ENCODE assay signal across 8 mouse cellular contexts in genomic region chr2:157571224-157571832, GRCm38 (mm10). TPM values are rescaled to one million over a fixed set of nuclear protein-coding genes. Genes with fewer than 3 reads are reported as not detected.
DNase-seq lines count a peak whose midpoint lies in the region; ATAC-seq lines count a peak whose summit lies in the region.

Gene Blcap (minus strand): TSS chr2:157571274.

- no peak within 1 kb of the TSS for H3K4me3 ChIP-seq in hindbrain, embryonic 10.5 days

- peak; percentile 34; the same call in 1 of the 2 replicates for ATAC-seq in frontal cortex, adult (ENCODE audit: low TSS enrichment)

- H3K4me1 ChIP-seq in hindbrain, embryonic 10.5 days (replicated peaks), result peaks cover 32% of the 10 kb centered on the region

- H3K27me3 ChIP-seq in hindbrain, embryonic 10.5 days (ENCODE audit: insufficient read depth, poor library complexity, severe bottlenecking), result no peaks in the 10 kb centered on the region; the same call in 1 of the 2 replicates

- H3K9me3 ChIP-seq in hindbrain, embryonic 10.5 days, result no peaks in the 10 kb centered on the region

- no peaks in the 10 kb centered on the region for H3K36me3 ChIP-seq in hindbrain, embryonic 10.5 days

- peak; percentile 68 for DNase-seq in kidney, adult 18-20 months
- DNase-seq in kidney, adult 11 months, result no peak
- DNase-seq in c-Kit-negative CD71-positive TER-119-positive erythroid progenitor cells, embryonic 14.5 days (ENCODE audit: low read depth, low spot score), result peak; percentile 9
- peak; percentile 74 for DNase-seq in hindbrain, embryonic 10.5 days (ENCODE audit: low spot score)
- peak; percentile 71 to 74 for DNase-seq in layer of hippocampus, postnatal 10 days (ENCODE audit: low spot score in 2 of 2)
- peak; percentile 48 for DNase-seq in lung, postnatal 25 days (ENCODE audit: low spot score)
- DNase-seq in retina, postnatal 7 days (ENCODE audit: low read depth, low spot score), result peak; percentile 57

- H3K27ac ChIP-seq in hindbrain, embryonic 10.5 days, result peak within 1 kb of the TSS; percentile 31; the same call in 1 of the 2 replicates

- 13% methylated on average over 6 of the region's 6 CpGs for WGBS in hindbrain, embryonic 10.5 days

RNA-seq across cellular contexts. Expression of gene Blcap, which starts in this region (rescaled TPM):
- 78.4 and 100.0 TPM in 2 replicates for polyA plus RNA-seq in hindbrain, embryonic 10.5 days (2016; fragmentation: Nextera tagmentation; extraction: Ambion mirVana)
- 100 to 1,000 TPM; 140 to 151 TPM for total RNA-seq in layer of hippocampus, postnatal 10 days (2021)
